Mouse (Mus musculus) layer of hippocampus, adult 8-10 months (tissue): Measurements from ENCODE around the gene Agr2. TPM values are rescaled to one million over a fixed set of nuclear protein-coding genes. Genes with fewer than 3 reads are reported as not detected.

Source experiments
- DNase-seq, 2 experiments: peaks; one replicate each; pipeline ENCODE4 v3.0.0; 2022; ENCODE audit warnings: low spot score in 2 of 2
- total RNA-seq, 4 experiments: library from RNA; stranded (reverse); gene quantifications; 2 replicates each; pipeline ENCODE4 v1.2.4; 2022

Agr2 gene
- total RNA-seq, 4 experiments from 2014 or later = not detected

- no peak for DNase-seq
Measured at GRCm38 (mm10) chr12:36026126-36026525, 33.4 kb downstream of the Agr2 start.

DNA sequence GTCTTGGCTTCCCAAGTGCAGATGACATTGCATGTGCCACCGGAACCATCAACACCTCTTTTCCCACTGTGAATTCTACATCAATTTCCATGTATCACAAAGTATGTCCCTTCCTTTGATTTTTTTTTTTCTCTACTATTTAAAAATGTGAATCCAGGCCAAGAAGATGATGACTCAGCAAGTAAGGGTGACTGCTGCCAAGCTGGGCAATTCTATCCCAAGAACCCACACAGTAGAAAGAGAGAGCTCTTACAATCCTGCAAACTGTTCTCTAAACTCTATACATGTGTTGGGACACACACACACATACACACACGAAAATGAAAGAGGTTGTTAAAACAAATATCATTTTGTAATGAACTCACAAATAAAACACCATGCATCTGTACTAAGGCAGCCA, 34.5 kb downstream of the Agr2 start:
- DNase-seq = no peak

- no peak for DNase-seq
Measured at GRCm38 (mm10) chr12:36028968-36029645, 36.4 kb downstream of the Agr2 start.

DNA sequence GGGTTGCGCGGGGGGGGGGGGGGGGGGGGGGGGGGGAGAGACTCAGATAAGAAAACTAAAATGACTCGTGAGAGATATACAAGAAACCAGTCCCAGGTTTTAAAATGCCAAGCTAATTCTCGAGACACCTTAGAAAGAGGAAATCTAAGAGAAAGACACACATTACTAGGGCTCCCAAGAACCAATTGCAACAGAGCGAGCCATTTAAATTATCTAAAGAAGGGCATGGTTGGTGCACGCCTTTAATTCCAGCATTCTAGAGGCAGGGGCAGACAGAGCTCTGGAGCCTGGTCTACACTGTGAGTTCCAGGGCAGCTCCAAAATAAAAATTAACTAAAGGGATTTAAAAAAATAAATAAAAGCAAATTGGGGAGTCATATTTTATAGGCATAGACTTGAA, 37.0 kb downstream of the Agr2 start:
- DNase-seq = no peak

DNA sequence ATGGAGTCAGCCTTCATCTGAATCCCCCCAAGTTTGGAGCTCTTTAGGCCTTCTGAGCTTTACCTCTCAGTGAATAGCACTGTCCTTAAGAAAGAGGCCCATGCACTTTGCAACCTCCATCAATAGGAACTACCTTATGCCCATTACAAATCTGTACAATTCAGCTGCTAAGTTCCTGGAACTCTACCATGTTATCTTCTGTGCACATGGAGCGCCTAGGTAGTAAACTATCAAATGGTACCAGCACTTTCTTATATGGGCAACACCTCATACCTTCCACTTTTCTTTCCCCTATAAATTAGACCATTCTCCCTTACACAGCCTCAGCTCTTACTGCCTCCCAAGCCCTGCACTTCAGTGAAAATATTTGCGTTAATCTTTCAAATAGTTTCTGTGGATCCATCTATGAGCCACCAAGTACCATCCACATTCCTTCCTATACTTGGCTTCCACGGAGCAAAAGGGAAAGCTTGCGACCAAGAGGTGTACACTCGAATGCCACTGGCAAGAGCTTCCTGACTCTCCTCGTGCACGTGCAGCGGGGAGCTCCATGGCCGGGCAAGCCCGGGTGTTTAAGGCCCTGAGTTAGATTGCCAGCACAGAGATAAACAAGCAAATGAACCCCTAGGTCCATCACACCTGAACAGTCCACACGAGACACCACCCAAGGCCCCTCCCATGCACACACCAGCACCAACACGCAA, 38.1 kb downstream of the Agr2 start:
- DNase-seq = no peak

GRCm38 (mm10) chr12:36032419-36032818, 39.7 kb downstream of the Agr2 start:
- no peak for DNase-seq

DNA sequence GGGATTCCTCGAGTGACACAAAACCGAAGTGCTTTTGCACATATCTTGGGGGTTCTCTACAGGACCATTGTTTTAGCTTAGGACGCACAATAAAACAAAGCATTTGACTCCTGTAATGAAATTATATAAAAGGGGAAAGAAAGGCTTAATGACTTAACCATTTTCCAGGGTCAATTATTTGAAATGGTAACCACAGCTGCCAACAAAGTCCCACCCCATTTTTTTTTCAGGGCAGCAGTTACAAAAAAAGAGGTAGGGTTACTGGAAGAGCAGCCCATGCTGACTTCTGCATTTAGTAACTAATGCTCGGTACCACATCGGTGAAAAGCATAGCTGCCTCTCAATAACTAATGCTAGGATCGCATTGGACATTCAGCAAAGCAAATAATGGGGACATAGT, 42.8 kb downstream of the Agr2 start:
- DNase-seq = no peak

- DNase-seq = no peak
Measured at GRCm38 (mm10) chr12:36036121-36036520, 43.4 kb downstream of the Agr2 start.

GRCm38 (mm10) chr12:36036776-36037175, 44.1 kb downstream of the Agr2 start:
- DNase-seq = no peak

DNA sequence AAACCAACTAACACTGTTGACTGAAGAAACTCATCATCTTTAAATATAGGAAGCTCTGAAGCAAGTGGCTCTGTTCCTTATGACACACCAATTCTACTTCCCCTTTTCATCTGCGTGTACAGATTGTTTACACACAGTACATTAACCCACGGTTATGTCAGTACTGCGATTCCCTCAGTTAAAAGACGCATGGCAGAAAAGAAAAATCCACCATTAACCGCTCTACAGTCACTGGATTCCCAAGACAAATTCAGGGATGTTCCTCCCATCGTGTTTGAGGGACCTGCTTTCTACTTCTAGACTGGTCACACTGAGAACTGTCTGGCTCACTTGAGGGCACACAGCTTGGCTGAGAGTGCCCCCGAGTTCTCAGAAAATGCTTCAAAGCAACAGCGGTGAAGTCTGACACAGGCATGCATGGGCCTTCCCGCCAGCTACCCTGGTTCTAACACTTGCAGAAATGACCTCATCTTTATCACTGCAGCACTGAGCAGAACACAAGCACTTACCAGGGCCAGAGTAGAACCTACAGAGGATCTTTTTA, 46.9 kb downstream of the Agr2 start:
- no peak for DNase-seq

DNA sequence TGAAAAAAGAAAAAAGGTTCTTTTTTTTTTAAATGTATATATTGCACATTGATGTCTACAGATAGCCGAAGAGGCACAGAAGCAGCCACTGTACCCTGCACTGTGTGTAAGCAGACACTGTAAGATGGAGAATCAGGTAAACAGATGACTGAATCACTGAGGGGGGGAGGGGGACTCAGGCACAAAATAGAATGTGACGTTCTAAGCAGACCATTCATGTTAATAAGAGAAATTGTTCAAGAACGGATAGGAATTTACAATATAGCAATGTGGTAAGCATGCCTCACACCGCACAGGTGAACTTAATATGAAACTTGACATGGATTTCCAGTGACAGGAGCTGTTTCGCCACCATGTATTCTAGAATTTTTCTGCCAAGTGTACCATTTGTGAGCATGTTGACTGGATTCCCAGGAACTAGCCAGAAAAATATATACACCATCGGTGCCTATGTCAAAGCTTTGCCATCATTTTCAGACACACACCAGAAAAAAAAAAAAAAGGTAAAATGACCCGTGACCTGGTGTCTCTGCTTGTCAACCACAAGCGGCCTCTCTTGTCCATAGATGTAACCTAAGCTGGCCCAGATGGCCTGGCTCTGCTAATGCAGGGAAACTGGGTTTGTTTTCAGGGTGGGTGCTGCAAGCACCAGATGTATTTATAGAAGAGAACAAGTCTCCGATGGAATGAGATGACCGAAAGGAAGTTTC, 48.0 kb downstream of the Agr2 start:
- DNase-seq = no peak

DNA sequence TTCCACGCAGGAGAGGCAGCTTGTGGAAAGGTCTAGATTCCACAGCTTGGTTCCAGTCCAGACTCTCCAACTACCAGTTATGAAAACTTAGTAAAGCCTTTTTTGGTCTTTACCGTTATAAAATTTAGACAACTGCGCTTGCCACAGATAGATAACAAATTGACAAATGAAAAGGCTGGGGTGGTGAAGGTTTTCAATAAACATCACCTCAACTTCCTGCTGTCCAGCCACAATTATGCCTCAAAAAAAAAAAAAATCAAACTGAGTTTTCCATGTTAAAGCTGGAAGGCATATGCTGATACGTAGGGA, 48.5 kb downstream of the Agr2 start:
- no peak for DNase-seq

- DNase-seq = peak in 1 of 2 experiments; percentile 42
Measured at GRCm38 (mm10) chr12:36041703-36042347, 49.1 kb downstream of the Agr2 start.

- DNase-seq = peak; percentile 87 to 88
Measured at GRCm38 (mm10) chr12:36042348-36042778, 49.7 kb downstream of the Agr2 start, which contains the start of gene Tspan13. Gene Tspan13 (minus strand): TSS chr12:36042500.

DNA sequence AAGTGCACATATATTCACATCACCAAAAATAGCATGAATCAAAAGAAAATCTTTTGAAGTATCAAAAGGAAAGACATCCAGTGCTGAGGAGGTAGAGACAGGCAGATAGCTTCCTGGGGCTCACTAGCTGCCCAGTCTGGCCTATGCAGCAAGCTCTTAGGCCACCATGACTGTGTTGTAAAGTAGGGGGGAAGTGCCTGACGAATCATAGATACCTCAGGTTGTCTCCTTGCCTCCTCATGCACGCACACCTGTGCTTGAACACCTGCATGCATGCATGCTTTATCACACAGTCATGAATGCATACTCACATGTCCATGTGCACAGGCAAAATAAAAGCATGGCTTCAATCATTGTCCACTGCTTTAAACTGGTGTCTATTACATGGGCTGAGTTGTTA, 52.0 kb downstream of the Agr2 start:
- DNase-seq = no peak

DNA sequence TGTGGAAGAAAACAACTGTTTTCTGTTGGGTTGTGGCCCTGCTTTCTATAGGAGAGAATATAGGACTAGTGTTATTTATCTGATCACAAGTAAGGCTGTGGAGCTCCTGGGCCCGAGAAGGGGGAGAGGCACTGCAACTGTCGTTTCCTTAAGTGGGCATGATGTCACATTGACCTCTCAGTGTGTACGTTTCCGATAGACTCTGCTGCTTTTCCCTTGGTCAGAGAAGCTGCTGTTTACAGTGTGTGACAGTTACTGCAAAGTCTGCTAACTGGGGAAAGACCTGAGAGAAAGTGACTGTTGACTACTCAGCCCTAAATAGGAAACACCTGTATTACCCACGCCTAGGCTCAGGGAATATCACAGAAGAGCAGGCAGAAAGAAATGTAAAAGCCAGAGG, 53.5 kb downstream of the Agr2 start:
- no peak for DNase-seq

- DNase-seq = no peak
Measured at GRCm38 (mm10) chr12:36047593-36047992, 54.9 kb downstream of the Agr2 start.

- DNase-seq = no peak
Measured at GRCm38 (mm10) chr12:36050276-36050675, 57.6 kb downstream of the Agr2 start.
